Mouse (Mus musculus) spleen, embryonic (tissue): Measurements from ENCODE around the gene Morn2.
"Not testable (repeated sequence)": the region's sequence is repeated elsewhere in the genome, so short reads cannot be mapped to it uniquely, and the experiment has no call there.

Experiments used
- CTCF ChIA-PET: fragments of 350-600 bp; sonication (Branson Sonifier 250); formaldehyde crosslinking; loops from one replicate; lab custom pipeline; 2022; lab: Charles Lee

The Morn2 gene

DNA sequence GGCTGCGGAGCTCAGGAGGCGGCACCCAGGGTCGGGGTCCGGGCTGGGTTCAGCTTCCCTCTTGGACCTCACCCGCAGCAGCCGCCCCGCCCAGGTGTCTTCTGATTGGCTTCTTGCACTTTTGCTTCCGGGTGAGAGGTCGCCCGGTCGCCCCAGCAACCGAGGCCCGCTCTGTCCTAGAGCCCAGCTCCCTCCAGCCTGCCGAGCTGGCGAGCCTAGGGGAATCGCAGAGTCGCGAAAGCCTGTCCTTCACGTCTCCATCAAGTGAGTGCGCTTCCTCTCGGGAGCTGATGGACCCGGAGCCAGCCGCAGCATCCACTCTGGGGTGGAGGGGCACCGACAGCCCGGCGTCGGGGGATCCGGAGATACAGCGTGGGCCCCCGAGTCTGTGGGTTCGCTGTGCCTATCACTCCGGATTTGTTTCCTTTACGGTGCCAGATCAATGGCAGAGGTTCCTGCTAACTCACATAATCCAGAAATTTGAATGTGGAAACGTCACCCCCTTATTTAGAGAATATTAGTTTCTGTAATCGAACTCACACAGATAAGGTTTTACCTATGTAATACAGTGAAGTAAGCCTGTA lies at the start of gene Morn2, which contains the start of gene Dhx57:
TSS of gene Morn2 (plus strand) at position 130 of the 584 bp plus-strand sequence.
TSS of gene Dhx57 (minus strand) at position 403 of the 584 bp plus-strand sequence.
- CTCF ChIA-PET: interaction anchor here (0.6 kb wide), 1 partner anchor 82 kb away, joined by 3 read pairs; no protein-coding TSS in a partner anchor

DNA sequence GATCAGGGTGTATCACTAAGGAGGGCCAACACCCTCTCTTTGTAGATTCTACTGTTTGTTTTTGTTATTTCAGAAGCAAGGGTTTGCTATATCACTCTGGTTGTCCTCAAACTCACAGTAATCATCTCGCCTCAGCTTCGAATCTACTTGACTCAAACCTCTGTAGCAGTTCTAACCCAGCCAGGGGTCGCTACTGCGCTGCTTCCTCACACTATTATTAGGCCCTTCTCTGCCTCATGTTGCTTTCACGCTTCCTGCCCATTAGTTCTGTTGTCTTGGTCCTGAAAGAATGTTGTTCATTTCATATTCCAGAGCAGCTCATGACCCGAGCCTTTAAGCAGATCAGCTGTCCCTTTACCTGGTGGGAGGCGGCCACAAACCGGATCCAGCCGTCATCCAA lies 48.4 kb upstream of the Morn2 start:
- CTCF ChIA-PET: no interaction called here

DNA sequence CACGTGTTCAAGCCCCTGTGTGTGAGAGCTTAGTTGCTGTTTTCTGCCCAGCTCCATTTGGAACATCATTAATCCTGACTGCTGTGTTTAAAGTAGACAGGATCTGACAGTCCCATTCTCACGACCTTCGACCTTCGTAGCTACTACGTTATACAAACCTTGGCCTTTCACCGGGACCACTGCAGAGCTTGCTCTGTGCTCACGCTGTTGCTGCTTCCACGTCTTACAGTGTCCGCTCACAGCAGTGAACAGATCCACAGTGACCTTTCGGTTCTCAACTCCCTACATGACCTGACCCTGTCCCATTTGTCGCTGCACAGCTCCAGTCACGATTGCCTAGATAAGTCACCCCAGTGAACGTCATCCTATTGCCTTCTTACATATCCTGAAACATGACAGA lies 46.9 kb upstream of the Morn2 start:
- CTCF ChIA-PET: no interaction called here

- CTCF ChIA-PET: interaction anchor here (0.7 kb wide), 1 partner anchor 52 kb away, joined by 6 read pairs; no protein-coding TSS in a partner anchor
These were observed 37.1 kb upstream of the Morn2 start for GRCm38 (mm10) chr17:80252757-80253525.

- CTCF ChIA-PET: interaction anchor here (0.6 kb wide), 2 partner anchors 10 to 16 kb away, joined by 3 read pairs; no protein-coding TSS in a partner anchor
These were observed 35.6 kb upstream of the Morn2 start for GRCm38 (mm10) chr17:80254421-80254820.

DNA sequence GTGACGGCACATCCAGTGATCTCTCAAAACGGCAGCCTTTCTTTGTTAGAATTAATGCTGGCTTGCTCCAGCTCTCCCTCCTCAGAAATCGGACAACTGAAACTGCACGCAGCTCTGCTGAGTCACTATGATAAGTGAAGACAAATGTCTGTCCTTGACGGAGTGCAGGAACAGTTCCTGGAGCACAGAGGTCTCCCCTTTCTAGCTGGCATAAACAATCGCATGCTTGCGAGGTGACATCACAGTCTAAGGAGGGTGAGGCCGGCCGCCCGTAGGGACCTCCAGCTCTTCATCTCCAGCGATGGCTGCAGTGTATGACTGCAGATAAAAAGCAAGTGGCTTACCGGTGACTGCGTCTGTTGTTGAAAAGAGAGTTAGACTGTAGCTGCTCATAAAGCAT lies 34.8 kb upstream of the Morn2 start:
- CTCF ChIA-PET: no interaction called here

DNA sequence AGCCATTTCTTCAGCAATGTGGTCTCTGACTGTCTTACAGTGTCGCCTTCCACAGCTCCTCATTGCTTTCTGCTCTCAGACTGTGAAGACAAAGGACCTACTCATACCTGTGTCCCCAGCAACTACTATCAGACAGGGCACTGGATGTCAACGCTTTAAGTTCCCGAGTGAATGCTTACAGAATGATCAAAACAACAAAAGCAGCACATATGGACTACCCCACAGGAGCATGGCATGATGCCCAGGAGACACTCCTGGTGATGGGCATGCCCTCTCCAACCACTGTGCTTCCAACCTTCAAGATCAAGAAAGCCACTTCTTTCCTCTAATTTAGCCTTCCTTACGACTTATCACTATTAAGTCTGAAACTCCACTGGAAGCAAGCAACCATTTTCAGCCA lies 22.9 kb upstream of the Morn2 start:
- CTCF ChIA-PET: no interaction called here

- CTCF ChIA-PET: no interaction called here
These were observed 21.9 kb upstream of the Morn2 start for GRCm38 (mm10) chr17:80268151-80268550.

- CTCF ChIA-PET: not testable (repeated sequence)
These were observed 19.4 kb upstream of the Morn2 start for GRCm38 (mm10) chr17:80270622-80271021.

DNA sequence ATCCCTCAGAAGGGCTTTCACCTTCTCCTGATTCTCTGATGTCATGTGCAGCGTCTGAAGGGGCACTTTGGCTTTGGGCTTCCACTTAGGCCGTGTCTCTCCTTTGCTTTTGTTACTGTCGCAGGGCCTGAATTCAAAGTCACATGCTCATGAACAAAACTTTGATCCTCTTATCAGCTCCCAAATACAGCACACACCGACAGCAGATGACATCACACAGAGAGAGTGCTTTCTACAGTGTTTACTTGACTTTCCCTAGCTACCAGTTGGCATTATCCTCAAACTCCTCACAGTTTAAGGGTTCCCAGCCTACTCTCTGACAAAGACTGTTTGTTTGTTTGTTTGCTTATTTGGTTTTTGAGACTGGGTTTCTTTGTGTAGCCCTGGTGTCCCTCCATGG lies 11.7 kb upstream of the Morn2 start:
- CTCF ChIA-PET: no interaction called here

GRCm38 (mm10) chr17:80279340-80280070 lies 10.5 kb upstream of the Morn2 start:
- CTCF ChIA-PET: no interaction called here

- CTCF ChIA-PET: interaction anchor here (0.7 kb wide), 1 partner anchor 15 kb away, joined by 5 read pairs; no protein-coding TSS in a partner anchor
These were observed 5.6 kb upstream of the Morn2 start for GRCm38 (mm10) chr17:80284446-80284845.

- CTCF ChIA-PET: no interaction called here
These were observed 2.0 kb upstream of the Morn2 start for GRCm38 (mm10) chr17:80288012-80288411.

- CTCF ChIA-PET: interaction anchor here (0.6 to 0.7 kb wide), 2 partner anchors 120 to 297 kb away, joined by 4 to 5 read pairs; no protein-coding TSS in a partner anchor
These were observed 526 bp upstream of the Morn2 start for GRCm38 (mm10) chr17:80289280-80290073.

DNA sequence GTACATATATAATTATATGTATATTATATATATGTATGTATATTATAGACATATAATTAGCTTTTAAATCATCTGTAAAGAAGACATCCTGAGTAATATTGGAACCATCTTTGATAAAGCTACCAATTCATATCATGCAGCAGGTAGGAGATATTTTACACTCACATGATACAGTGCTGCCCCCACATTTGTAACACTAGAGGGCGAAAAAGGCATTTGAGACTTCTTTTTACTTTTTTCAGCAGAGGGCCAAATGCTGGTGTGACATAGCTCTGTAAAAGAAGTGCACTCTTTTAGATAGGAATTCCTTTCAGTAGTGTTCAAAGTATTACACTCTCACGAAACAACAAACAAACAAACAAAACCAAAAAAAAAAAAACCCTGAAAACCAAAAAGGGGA lies 1.1 kb downstream of the Morn2 start:
- CTCF ChIA-PET: interaction anchor here (0.7 kb wide), 2 partner anchors 100 to 414 kb away, joined by 3 to 16 read pairs; no protein-coding TSS in a partner anchor

GRCm38 (mm10) chr17:80295258-80295657 lies 5.3 kb downstream of the Morn2 start:
- CTCF ChIA-PET: no interaction called here

- CTCF ChIA-PET: no interaction called here
These were observed 8.8 kb downstream of the Morn2 start for GRCm38 (mm10) chr17:80298844-80299243.

DNA sequence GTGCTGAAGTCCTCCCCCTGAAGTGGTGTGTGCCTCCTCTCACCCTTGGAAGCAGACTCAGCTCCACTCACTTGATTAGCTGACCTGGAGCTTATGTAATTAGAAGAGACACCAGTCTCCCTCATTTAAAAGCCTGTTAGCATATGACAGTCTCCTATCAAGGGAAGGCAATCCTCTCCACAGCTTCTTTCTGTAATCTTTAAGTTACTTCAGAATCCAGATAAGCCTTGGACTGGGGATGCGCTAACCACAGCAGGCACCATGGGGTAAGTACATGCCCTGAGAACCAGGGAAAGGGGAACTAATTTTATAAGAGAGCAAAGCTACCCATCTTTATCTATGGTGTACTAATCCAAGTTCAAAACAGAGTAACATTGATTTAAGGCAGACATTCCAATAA lies 17.2 kb downstream of the Morn2 start, which contains the start of gene Arhgef33:
TSS of gene Arhgef33 (plus strand) at position 157 of the 400 bp plus-strand sequence.
- CTCF ChIA-PET: no interaction called here

DNA sequence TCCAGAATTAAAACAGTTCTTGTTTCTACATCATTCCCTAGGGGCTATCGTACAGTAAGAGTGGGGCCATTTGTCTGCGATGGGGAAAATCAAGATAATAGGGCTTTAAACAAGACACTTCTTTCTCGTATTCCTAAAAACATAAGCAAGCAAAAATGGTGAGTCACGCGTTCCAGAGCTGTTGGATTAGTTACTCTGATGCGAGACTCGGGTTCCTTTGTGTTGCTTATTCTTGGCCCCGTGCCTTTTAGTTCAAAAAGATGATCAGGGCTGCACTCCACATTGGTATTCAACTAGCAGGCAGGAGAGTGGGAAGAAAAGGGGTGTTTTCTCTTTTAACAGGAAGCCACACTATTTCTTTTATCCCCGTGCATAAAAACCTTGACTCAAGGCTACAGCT lies 21.8 kb downstream of the Morn2 start:
- CTCF ChIA-PET: no interaction called here

DNA sequence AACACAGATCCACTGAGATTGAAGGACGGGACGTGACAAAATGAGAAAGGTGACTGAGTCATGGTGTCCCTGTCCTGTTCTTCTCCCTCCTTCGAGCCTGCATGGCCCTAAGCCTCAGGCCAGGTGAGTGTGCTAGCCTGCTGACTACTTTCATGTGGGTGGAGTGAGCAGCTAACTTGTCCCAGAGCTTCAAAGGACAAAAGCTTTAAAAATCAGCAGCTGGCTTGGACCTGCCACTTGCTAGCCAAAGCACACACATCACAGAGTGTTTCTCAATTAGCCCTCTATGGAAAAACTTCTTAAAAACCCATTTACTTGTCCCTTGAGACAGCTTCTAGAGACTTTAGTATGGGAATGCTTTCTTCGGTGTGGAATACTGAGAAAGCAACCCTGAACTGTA lies 22.4 kb downstream of the Morn2 start:
- CTCF ChIA-PET: no interaction called here

GRCm38 (mm10) chr17:80322228-80322627 lies 32.2 kb downstream of the Morn2 start:
- CTCF ChIA-PET: no interaction called here
